Mouse (Mus musculus): ENCODE results near the gene Pcdh9. TPM values are rescaled to one million over a fixed set of nuclear protein-coding genes. Genes with fewer than 3 reads are reported as not detected.

Pcdh9 gene
- 94.6 and 100 TPM in 2 replicates for total RNA-seq (2014; rRNA removed)
- polyA plus RNA-seq (2015; fragmentation: Nextera tagmentation; extraction: Ambion mirVana) = 57.1 and 85.2 TPM in 2 replicates

- H3K9me3 ChIP-seq (ENCODE audit: low read length) = no peaks in the 10 kb centered on the region
- ATAC-seq = peak; percentile 99
- peak within 1 kb of the TSS; percentile 65 for H3K4me3 ChIP-seq (ENCODE audit: low read depth, low read length)
- peak within 1 kb of the TSS; percentile 76 for H3K9ac ChIP-seq
- DNase-seq = peak; percentile 97
- no peaks in the 10 kb centered on the region for H3K36me3 ChIP-seq (ENCODE audit: insufficient read depth)
- peak within 1 kb of the TSS; percentile 89 for H3K27ac ChIP-seq (ENCODE audit: low read depth, low read length)
- TF ChIP-seq CTCF (IDR thresholded peaks at IDR 0.05; ENCODE audit: low read depth) = peak; percentile 63
- under 1% methylated on average over 50 of the region's 50 CpGs for WGBS
- H3K4me2 ChIP-seq (ENCODE audit: low read depth) = peak within 1 kb of the TSS; percentile 78
- H3K4me1 ChIP-seq (ENCODE audit: insufficient read depth) = 0 out of 2 replicates have a peak, but pooled peaks cover 2% of the 10 kb centered on the region
- H3K27me3 ChIP-seq (ENCODE audit: insufficient read depth, low read length) = no peaks in the 10 kb centered on the region
Observed at GRCm38 (mm10) chr14:93890519-93891370, at the start of gene Pcdh9. Pcdh9 (minus strand) TSS chr14:93890679.

- no peak for DNase-seq
Observed at GRCm38 (mm10) chr14:93906928-93907327, 16.4 kb upstream of the Pcdh9 start.

GRCm38 (mm10) chr14:93898533-93898932 lies 8.1 kb upstream of the Pcdh9 start:
- Histone ChIP-seq H3K36me3 (ENCODE audit: insufficient read depth) (no peaks in the 10 kb centered on the region), H3K9ac (no peak overlapping the region), H3K4me1 (ENCODE audit: insufficient read depth) (no peaks in the 10 kb centered on the region), H3K27ac (ENCODE audit: low read depth, low read length) (no peak overlapping the region), H3K27me3 (ENCODE audit: insufficient read depth, low read length) (no peaks in the 10 kb centered on the region), H3K9me3 (ENCODE audit: low read length) (no peaks in the 10 kb centered on the region), H3K4me2 (ENCODE audit: low read depth) (no peak overlapping the region), H3K4me3 (ENCODE audit: low read depth, low read length) (no peak overlapping the region)
- ATAC-seq (no peak), DNase-seq (peak; percentile 42)
- TF ChIP-seq CTCF (IDR thresholded peaks at IDR 0.05; ENCODE audit: low read depth) = peak; percentile 62

More at GRCm38 (mm10) chr14:93906928-93907327, 16.4 kb upstream of the Pcdh9 start:
- H3K9ac ChIP-seq = no peak overlapping the region
- H3K4me3 ChIP-seq (ENCODE audit: low read depth, low read length) = no peak overlapping the region
- no peaks in the 10 kb centered on the region for H3K4me1 ChIP-seq (ENCODE audit: insufficient read depth)
- no peak for TF ChIP-seq CTCF (IDR thresholded peaks at IDR 0.05; ENCODE audit: low read depth)
- no peaks in the 10 kb centered on the region for H3K36me3 ChIP-seq (ENCODE audit: insufficient read depth)
- no peak for ATAC-seq
- H3K4me2 ChIP-seq (ENCODE audit: low read depth) = no peak overlapping the region
- WGBS = 84% methylated on average over 1 of the region's 1 CpGs
- no peaks in the 10 kb centered on the region for H3K9me3 ChIP-seq (ENCODE audit: low read length)
- H3K27me3 ChIP-seq (ENCODE audit: insufficient read depth, low read length) = no peaks in the 10 kb centered on the region
- H3K27ac ChIP-seq (ENCODE audit: low read depth, low read length) = no peak overlapping the region

- WGBS = 92% methylated on average over 3 of the region's 3 CpGs
- ATAC-seq = no peak
Observed at GRCm38 (mm10) chr14:93895131-93895530, 4.7 kb upstream of the Pcdh9 start.

GRCm38 (mm10) chr14:93891371-93891746 lies 880 bp upstream of the Pcdh9 start:
- Histone ChIP-seq H3K4me2 (ENCODE audit: low read depth) (peak overlapping the region; percentile 78), H3K9me3 (ENCODE audit: low read length) (no peaks in the 10 kb centered on the region), H3K27ac (ENCODE audit: low read depth, low read length) (peak overlapping the region; percentile 89), H3K9ac (peak overlapping the region; percentile 76), H3K4me3 (ENCODE audit: low read depth, low read length) (peak overlapping the region; percentile 65), H3K27me3 (ENCODE audit: insufficient read depth, low read length) (no peaks in the 10 kb centered on the region), H3K36me3 (ENCODE audit: insufficient read depth) (no peaks in the 10 kb centered on the region), H3K4me1 (ENCODE audit: insufficient read depth) (no peaks in the 10 kb centered on the region)
- WGBS = under 1% methylated on average over 13 of the region's 13 CpGs
- ATAC-seq (no peak), DNase-seq (no peak)
- no peak for TF ChIP-seq CTCF (IDR thresholded peaks at IDR 0.05; ENCODE audit: low read depth)

More at GRCm38 (mm10) chr14:93895131-93895530, 4.7 kb upstream of the Pcdh9 start:
- Histone ChIP-seq H3K27ac (ENCODE audit: low read depth, low read length) (no peak overlapping the region), H3K36me3 (ENCODE audit: insufficient read depth) (no peaks in the 10 kb centered on the region), H3K27me3 (ENCODE audit: insufficient read depth, low read length) (no peaks in the 10 kb centered on the region), H3K9ac (no peak overlapping the region), H3K4me2 (ENCODE audit: low read depth) (no peak overlapping the region), H3K4me3 (ENCODE audit: low read depth, low read length) (no peak overlapping the region), H3K9me3 (ENCODE audit: low read length) (no peaks in the 10 kb centered on the region), H3K4me1 (ENCODE audit: insufficient read depth) (no peaks in the 10 kb centered on the region)
- DNase-seq = no peak
- TF ChIP-seq CTCF (IDR thresholded peaks at IDR 0.05; ENCODE audit: low read depth) = no peak

DNA sequence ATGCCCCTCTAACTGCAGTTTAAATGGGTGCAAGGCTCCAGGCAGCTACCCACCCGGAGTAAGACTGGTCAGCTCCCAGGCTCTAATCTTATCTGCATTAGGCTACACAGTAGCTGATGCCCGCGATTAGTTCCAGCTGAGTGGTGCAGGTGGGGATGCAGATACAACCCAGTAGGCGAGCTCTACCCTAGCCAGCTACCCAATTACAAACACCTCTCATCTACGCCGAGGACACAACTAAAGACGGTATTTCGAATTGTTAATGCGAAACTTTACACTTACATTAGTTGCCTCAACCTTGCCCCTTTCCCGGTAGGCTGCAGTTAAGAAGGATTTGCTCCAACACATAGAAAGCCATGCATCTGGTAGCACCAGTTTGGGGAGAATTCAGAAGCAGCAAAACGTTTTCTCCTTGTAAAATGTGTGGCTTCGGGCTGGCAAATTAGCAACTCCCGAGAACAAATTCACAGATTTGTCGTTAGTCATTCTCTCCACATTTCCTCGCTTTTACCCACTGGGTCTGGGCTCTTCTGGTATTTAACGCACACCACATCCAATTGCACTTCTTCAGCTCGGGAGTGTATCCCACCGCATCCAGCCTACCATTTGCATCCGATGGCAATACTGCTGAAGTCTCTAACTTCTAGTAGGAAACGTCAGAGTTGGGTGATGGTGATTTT lies 500 bp downstream of the Pcdh9 start:
- DNase-seq = no peak
- under 1% methylated on average over 20 of the region's 20 CpGs for WGBS

More for the DNA sequence above, 500 bp downstream of the Pcdh9 start:
- H3K27ac ChIP-seq (ENCODE audit: low read depth, low read length) = peak overlapping the region; percentile 89
- 0 out of 2 replicates have a peak, but pooled peaks cover 5% of the 10 kb centered on the region for H3K4me1 ChIP-seq (ENCODE audit: insufficient read depth)
- peak; percentile 32 for ATAC-seq
- H3K4me2 ChIP-seq (ENCODE audit: low read depth) = peak overlapping the region; percentile 78
- no peaks in the 10 kb centered on the region for H3K36me3 ChIP-seq (ENCODE audit: insufficient read depth)
- no peaks in the 10 kb centered on the region for H3K9me3 ChIP-seq (ENCODE audit: low read length)
- peak overlapping the region; percentile 76 for H3K9ac ChIP-seq
- no peaks in the 10 kb centered on the region for H3K27me3 ChIP-seq (ENCODE audit: insufficient read depth, low read length)
- TF ChIP-seq CTCF (IDR thresholded peaks at IDR 0.05; ENCODE audit: low read depth) = no peak
- peak overlapping the region; percentile 65 for H3K4me3 ChIP-seq (ENCODE audit: low read depth, low read length)

All from forebrain, postnatal 0 days (tissue).